Mouse (Mus musculus): Measurements from ENCODE around the gene Usp30.
A peak's percentile ranks its signal among the peaks of the same experiment; 100 is the strongest.

GRCm38 (mm10) chr5:114052246-114052761 lies 13.0 kb upstream of the Usp30 start:
- TF ChIP-seq CTCF (IDR thresholded peaks at IDR 0.05; ENCODE audit: control insufficient read depth, insufficient read depth, low read length) (peak; percentile 84), POLR2A (IDR thresholded peaks at IDR 0.05; ENCODE audit: borderline replicate concordance, control insufficient read depth, low read depth, low read length) (no peak)
